Mouse (Mus musculus) regulatory T cell (primary cell): ENCODE measurements around the gene Plekhg3.

Experiments
- in situ Hi-C: fragments of 300-600 bp; cut with MboI, MseI; formaldehyde crosslinking; loops from one replicate; pipeline ENCODE4 v1.15.1; 2025; ENCODE audit warnings: high pct_unique_total_duplicates

Plekhg3 gene

GRCm38 (mm10) chr12:76548082-76548423 is 17.4 kb downstream of the Plekhg3 start:
- in situ Hi-C loops = no loop called here

GRCm38 (mm10) chr12:76549203-76549602 is 18.5 kb downstream of the Plekhg3 start:
- in situ Hi-C loops = no loop called here

- in situ Hi-C loops = no loop called here
Measured at GRCm38 (mm10) chr12:76552321-76552720, 21.6 kb downstream of the Plekhg3 start.

- in situ Hi-C loops = no loop called here
Measured at GRCm38 (mm10) chr12:76552958-76553357, 22.3 kb downstream of the Plekhg3 start.

- in situ Hi-C loops = no loop called here
Measured at GRCm38 (mm10) chr12:76553917-76554316, 23.2 kb downstream of the Plekhg3 start.

GRCm38 (mm10) chr12:76554392-76554791 is 23.7 kb downstream of the Plekhg3 start:
- in situ Hi-C loops = no loop called here

- in situ Hi-C loops = no loop called here
Measured at GRCm38 (mm10) chr12:76554871-76555386, 24.2 kb downstream of the Plekhg3 start.

GRCm38 (mm10) chr12:76556187-76556586 is 25.5 kb downstream of the Plekhg3 start:
- in situ Hi-C loops = no loop called here

- in situ Hi-C loops = no loop called here
Measured at GRCm38 (mm10) chr12:76556745-76557389, 26.2 kb downstream of the Plekhg3 start.

GRCm38 (mm10) chr12:76558206-76558605 is 27.5 kb downstream of the Plekhg3 start:
- in situ Hi-C loops = no loop called here

GRCm38 (mm10) chr12:76562196-76562595 is 31.5 kb downstream of the Plekhg3 start:
- in situ Hi-C loops = no loop called here

- in situ Hi-C loops = no loop called here
Measured at GRCm38 (mm10) chr12:76566284-76566683, 35.6 kb downstream of the Plekhg3 start.

- in situ Hi-C loops = no loop called here
Measured at GRCm38 (mm10) chr12:76570221-76570940, 39.7 kb downstream of the Plekhg3 start.

- in situ Hi-C loops = no loop called here
Measured at GRCm38 (mm10) chr12:76571266-76571665, 40.6 kb downstream of the Plekhg3 start.

- in situ Hi-C loops = no loop called here
Measured at GRCm38 (mm10) chr12:76572261-76573251, 41.9 kb downstream of the Plekhg3 start.

GRCm38 (mm10) chr12:76573381-76573780 is 42.7 kb downstream of the Plekhg3 start:
- in situ Hi-C loops = no loop called here

GRCm38 (mm10) chr12:76574815-76575214 is 44.1 kb downstream of the Plekhg3 start:
- in situ Hi-C loops = no loop called here

GRCm38 (mm10) chr12:76576061-76576460 is 45.4 kb downstream of the Plekhg3 start:
- in situ Hi-C loops = no loop called here

- in situ Hi-C loops = no loop called here
Measured at GRCm38 (mm10) chr12:76576806-76577205, 46.1 kb downstream of the Plekhg3 start.

- in situ Hi-C loops = no loop called here
Measured at GRCm38 (mm10) chr12:76577858-76578257, 47.2 kb downstream of the Plekhg3 start.

- in situ Hi-C loops = no loop called here
Measured at GRCm38 (mm10) chr12:76578465-76578864, 47.8 kb downstream of the Plekhg3 start.

GRCm38 (mm10) chr12:76579806-76580205 is 49.1 kb downstream of the Plekhg3 start:
- in situ Hi-C loops = no loop called here
